Mouse (Mus musculus) lung, embryonic 14.5 days (tissue): Measurements from ENCODE around the gene Ppp2ca. TPM values are rescaled to one million over a fixed set of nuclear protein-coding genes. Genes with fewer than 3 reads are reported as not detected.

ENCODE experiments used
- ATAC-seq: fragments of 200-750 bp; cut with Nextera tagmentation; 2 replicates; pipeline ENCODE4 v1.8.0; 2017; ENCODE audit warnings: mild to moderate bottlenecking, moderate TSS enrichment, moderate library complexity; ENCODE audit not compliant: insufficient read depth
- DNase-seq: peaks from one replicate; pipeline ENCODE4 v3.0.0-alpha.2; 2015
- H3K27ac ChIP-seq: fragments of 300-500 bp; sonication (generic); 2 replicates; pipeline ENCODE4 v1.5.1; 2014; ENCODE audit warnings: low read depth, mild to moderate bottlenecking, moderate library complexity
- H3K27me3 ChIP-seq: fragments of 300-500 bp; sonication (generic); 2 replicates; pipeline ENCODE4 v1.6.1; 2014; ENCODE audit warnings: low read length, control low read depth; ENCODE audit not compliant: insufficient read depth
- H3K36me3 ChIP-seq: fragments of 300-500 bp; sonication (generic); 2 replicates; pipeline ENCODE4 v1.6.1; 2014; ENCODE audit warnings: control low read depth; ENCODE audit not compliant: insufficient read depth
- H3K4me1 ChIP-seq: fragments of 300-500 bp; sonication (generic); 2 replicates; pipeline ENCODE4 v1.6.1; 2014; ENCODE audit warnings: antibody characterized with exemption, control low read depth; ENCODE audit not compliant: insufficient read depth
- H3K4me2 ChIP-seq: fragments of 300-500 bp; sonication (generic); 2 replicates; pipeline ENCODE4 v1.6.1; 2014; ENCODE audit warnings: mild to moderate bottlenecking
- H3K4me3 ChIP-seq: fragments of 300-500 bp; sonication (generic); 2 replicates; pipeline ENCODE4 v1.5.1; 2014; ENCODE audit warnings: low read depth, low read length
- H3K9ac ChIP-seq: fragments of 300-500 bp; sonication (generic); 2 replicates; pipeline ENCODE4 v1.6.1; 2014
- H3K9me3 ChIP-seq: fragments of 300-500 bp; sonication (generic); 2 replicates; pipeline ENCODE4 v1.6.1; 2016; ENCODE audit warnings: low read depth, low read length, control low read depth
- CTCF ChIP-seq: IDR thresholded peaks from 2 replicates; pipeline ENCODE4 v1.5.1; 2016; ENCODE audit warnings: antibody characterized with exemption, low read depth
- WGBS: fragments of 180-500 bp; shearing (Covaris S2); extraction: QIAGEN DNeasy Blood & Tissue Kit; methylation state at CpG from one replicate; pipeline ENCODE4 v1.1.7; 2014; 5-methylcytosine and 5-hydroxymethylcytosine counted together
- polyA plus RNA-seq: library from polyadenylated mRNA; unstranded; fragments of >200 nt; fragmentation: Nextera tagmentation; extraction: Ambion mirVana; gene quantifications from 2 replicates; pipeline ENCODE4 v1.2.1, GENCODE M21; 2014

Ppp2ca gene
- polyA plus RNA-seq, 1 experiment from 2014 or later, result 95.3 TPM

GRCm38 (mm10) chr11:52091261-52091660 is 7.2 kb upstream of the Ppp2ca start:
- TF ChIP-seq CTCF, result no peak
- no peak overlapping the region for H3K4me2 ChIP-seq
- H3K27ac ChIP-seq, result no peak overlapping the region
- no peak overlapping the region for H3K9ac ChIP-seq
- H3K4me3 ChIP-seq, result no peak overlapping the region
- ATAC-seq (no peak), DNase-seq (no peak)
- WGBS, result 82% methylated on average over 9 of the region's 9 CpGs
- no peaks in the 10 kb centered on the region for H3K9me3 ChIP-seq
- no peaks in the 10 kb centered on the region for H3K36me3 ChIP-seq
- H3K4me1 ChIP-seq, result 0 out of 2 replicates have a peak, but pooled peaks cover 6% of the 10 kb centered on the region
- no peaks in the 10 kb centered on the region for H3K27me3 ChIP-seq

- H3K27me3 ChIP-seq, result no peaks in the 10 kb centered on the region
- no peaks in the 10 kb centered on the region for H3K36me3 ChIP-seq
- H3K27ac ChIP-seq, result no peak overlapping the region
- ATAC-seq (no peak), DNase-seq (no peak)
- 46% methylated on average over 5 of the region's 5 CpGs for WGBS
- H3K4me2 ChIP-seq, result no peak overlapping the region
- H3K9me3 ChIP-seq, result no peaks in the 10 kb centered on the region
- no peak for TF ChIP-seq CTCF
- no peak overlapping the region for H3K9ac ChIP-seq
- H3K4me3 ChIP-seq, result no peak overlapping the region
- H3K4me1 ChIP-seq, result 0 out of 2 replicates have a peak, but pooled peaks cover 3% of the 10 kb centered on the region
Measured at GRCm38 (mm10) chr11:52094568-52094967, 3.9 kb upstream of the Ppp2ca start.

- WGBS, result 67% methylated on average over 3 of the region's 3 CpGs
- H3K9me3 ChIP-seq, result no peaks in the 10 kb centered on the region
- DNase-seq (no peak), ATAC-seq (no peak)
- TF ChIP-seq CTCF, result no peak
- no peak overlapping the region for H3K4me3 ChIP-seq
- no peaks in the 10 kb centered on the region for H3K27me3 ChIP-seq
- H3K4me2 ChIP-seq, result no peak overlapping the region
- peaks cover 8% of the 10 kb centered on the region; the same call in 1 of the 2 replicates for H3K4me1 ChIP-seq
- no peak overlapping the region for H3K27ac ChIP-seq
- no peak overlapping the region for H3K9ac ChIP-seq
- H3K36me3 ChIP-seq, result 0 out of 2 replicates have a peak, but pooled peaks cover 4% of the 10 kb centered on the region
Measured at GRCm38 (mm10) chr11:52097016-52097415, 1.5 kb upstream of the Ppp2ca start.

GRCm38 (mm10) chr11:52097596-52097995 is 885 bp upstream of the Ppp2ca start:
- H3K9me3 ChIP-seq, result no peaks in the 10 kb centered on the region
- no peak for TF ChIP-seq CTCF
- H3K4me2 ChIP-seq, result peak overlapping the region; percentile 88
- H3K36me3 ChIP-seq, result 0 out of 2 replicates have a peak, but pooled peaks cover 4% of the 10 kb centered on the region
- peaks cover 8% of the 10 kb centered on the region; the same call in 1 of the 2 replicates for H3K4me1 ChIP-seq
- ATAC-seq (no peak), DNase-seq (no peak)
- H3K27me3 ChIP-seq, result no peaks in the 10 kb centered on the region
- no peak overlapping the region for H3K27ac ChIP-seq
- H3K4me3 ChIP-seq, result no peak overlapping the region
- WGBS, result 71% methylated on average over 2 of the region's 2 CpGs
- H3K9ac ChIP-seq, result no peak overlapping the region

- peak overlapping the region; percentile 99 for H3K9ac ChIP-seq
- H3K27me3 ChIP-seq, result no peaks in the 10 kb centered on the region
- no peak for TF ChIP-seq CTCF
- peak overlapping the region; percentile 99 for H3K27ac ChIP-seq
- H3K9me3 ChIP-seq, result no peaks in the 10 kb centered on the region
- 0 out of 2 replicates have a peak, but pooled peaks cover 4% of the 10 kb centered on the region for H3K36me3 ChIP-seq
- DNase-seq (peak; percentile 88), ATAC-seq (peak; percentile 84)
- peak overlapping the region; percentile 88 for H3K4me2 ChIP-seq
- WGBS, result under 1% methylated on average over 70 of the region's 72 CpGs
- peak overlapping the region; percentile 98 for H3K4me3 ChIP-seq
- H3K4me1 ChIP-seq, result peaks cover 8% of the 10 kb centered on the region; the same call in 1 of the 2 replicates
Measured at GRCm38 (mm10) chr11:52099031-52099761, 715 bp downstream of the Ppp2ca start.

GRCm38 (mm10) chr11:52099771-52100219 is 1.3 kb downstream of the Ppp2ca start:
- 0 out of 2 replicates have a peak, but pooled peaks cover 4% of the 10 kb centered on the region for H3K36me3 ChIP-seq
- peak overlapping the region; percentile 88 for H3K4me2 ChIP-seq
- peak overlapping the region; percentile 99 for H3K27ac ChIP-seq
- H3K4me1 ChIP-seq, result peaks cover 8% of the 10 kb centered on the region; the same call in 1 of the 2 replicates
- H3K9ac ChIP-seq, result peak overlapping the region; percentile 99
- no peak for ATAC-seq
- H3K9me3 ChIP-seq, result no peaks in the 10 kb centered on the region
- WGBS, result 1% methylated on average over 7 of the region's 7 CpGs
- H3K4me3 ChIP-seq, result peak overlapping the region; percentile 98
- H3K27me3 ChIP-seq, result no peaks in the 10 kb centered on the region
- no peak for TF ChIP-seq CTCF
- DNase-seq, result peak; percentile 71

- no peak for ATAC-seq
- Histone ChIP-seq H3K9ac (no peak overlapping the region), H3K4me1 (peaks cover 8% of the 10 kb centered on the region; the same call in 1 of the 2 replicates), H3K4me2 (no peak overlapping the region), H3K9me3 (no peaks in the 10 kb centered on the region), H3K4me3 (no peak overlapping the region), H3K27me3 (no peaks in the 10 kb centered on the region), H3K27ac (no peak overlapping the region), H3K36me3 (0 out of 2 replicates have a peak, but pooled peaks cover 4% of the 10 kb centered on the region)
- no peak for DNase-seq
- 75% methylated on average over 4 of the region's 4 CpGs for WGBS
- TF ChIP-seq CTCF, result no peak
Measured at GRCm38 (mm10) chr11:52102977-52103376, 4.5 kb downstream of the Ppp2ca start.
